Mouse (Mus musculus): ENCODE measurements at regions not wholly inside any gene's neighbourhood (a gene's known extent, or its start where the extent isn't known, plus 50 kb on each side); places are given as distances from the start of the nearest gene placed in this dataset.
A peak's percentile ranks its signal among the peaks of the same experiment; 100 is the strongest.

DNA sequence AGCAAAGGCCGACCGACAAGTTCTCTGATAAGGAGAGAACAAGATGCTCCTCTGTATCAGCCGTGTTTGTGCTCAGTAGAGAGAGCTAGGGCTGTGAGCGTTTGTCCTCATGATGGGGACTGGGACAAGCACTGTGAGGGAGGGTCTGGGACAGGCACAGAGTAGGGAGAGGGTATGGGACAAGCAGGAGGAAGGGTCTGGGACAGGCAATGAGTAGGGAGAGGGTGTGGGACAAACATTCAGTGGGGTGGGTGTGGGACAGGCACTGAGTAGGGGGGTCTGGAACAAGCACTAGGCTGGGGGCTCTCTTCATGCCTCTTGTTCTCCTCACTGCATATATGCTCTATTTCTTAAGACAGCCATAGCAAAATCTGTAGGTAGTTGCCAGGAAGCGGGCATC is 70.2 kb upstream of the Plcl2 start:
- DNase-seq (ENCODE audit: low spot score in 2 of 2) = no peak

DNA sequence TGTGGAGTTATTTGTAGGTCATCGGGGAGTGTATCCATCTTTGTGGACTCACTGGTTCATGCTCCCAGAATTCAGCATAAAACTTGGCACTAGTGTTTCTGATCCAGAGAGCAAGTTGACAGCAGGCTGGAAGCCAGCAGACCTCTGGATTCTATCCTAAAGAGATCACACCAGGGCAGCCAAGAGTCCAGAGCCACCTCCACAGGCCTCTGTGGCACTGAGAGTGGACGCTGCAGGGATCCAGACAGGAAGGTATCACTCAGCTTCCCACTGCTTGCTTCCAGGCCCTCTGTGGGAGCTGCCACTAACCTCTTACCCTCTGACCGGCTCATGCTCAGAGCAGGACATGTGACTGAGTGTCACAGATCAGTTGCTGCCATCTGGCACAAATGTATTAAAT is 69.8 kb upstream of the Plcl2 start:
- no peak for DNase-seq (ENCODE audit: low spot score in 2 of 2)

DNA sequence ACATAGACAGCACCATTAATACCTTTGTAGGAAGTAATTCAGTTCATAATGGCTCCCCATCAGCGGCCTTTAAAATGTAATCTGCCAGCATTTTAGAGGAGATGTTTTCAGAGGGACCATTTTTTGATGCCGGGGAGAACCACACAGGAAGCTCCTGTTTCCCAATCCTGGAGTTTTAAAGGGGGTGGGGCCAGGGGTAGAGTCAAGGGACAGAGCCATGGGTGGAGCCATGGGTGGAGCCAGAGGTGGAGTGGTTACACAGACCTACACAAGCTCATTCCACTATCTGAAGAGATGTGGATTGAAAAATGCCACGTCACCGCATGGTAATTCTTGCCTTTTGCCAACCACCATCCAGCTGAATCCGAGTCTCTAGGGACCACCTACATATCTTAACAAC is 67.1 kb upstream of the Plcl2 start:
- DNase-seq (ENCODE audit: low spot score in 2 of 2) = no peak

- DNase-seq (ENCODE audit: low spot score in 2 of 2) = no peak
Observed at GRCm38 (mm10) chr17:50442905-50443304, 66.3 kb upstream of the Plcl2 start.

DNA sequence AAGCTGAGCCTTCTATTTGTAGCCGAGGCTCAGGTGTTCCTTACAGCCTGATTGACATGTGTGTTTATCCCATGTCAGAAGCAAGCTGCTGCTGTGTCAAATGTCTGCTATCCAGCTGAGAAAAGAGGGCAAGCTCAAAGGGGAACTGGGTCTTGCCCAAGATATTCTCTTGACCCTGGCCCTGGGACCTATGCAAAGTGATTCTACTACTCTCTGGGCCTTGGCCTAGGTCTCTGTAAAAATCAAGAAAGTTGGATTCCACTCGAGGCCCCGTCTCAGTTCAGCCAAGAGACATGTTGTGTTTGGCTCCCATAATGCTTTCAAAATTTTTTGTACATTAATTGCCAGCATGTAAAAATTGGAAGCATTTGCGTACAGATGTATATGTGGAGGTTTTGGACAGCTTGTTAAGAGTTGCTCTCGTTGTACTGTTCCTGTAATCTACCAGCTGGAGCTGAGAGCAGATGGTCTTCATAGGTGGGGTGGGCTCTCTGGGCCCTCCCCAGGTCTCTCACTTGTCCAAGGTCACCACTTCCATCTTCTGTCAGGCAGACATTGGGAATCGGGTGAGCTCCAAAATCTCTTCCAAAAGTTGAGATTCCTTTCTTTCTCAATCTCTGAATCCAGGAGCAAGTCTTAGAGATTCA is 65.7 kb upstream of the Plcl2 start:
- no peak for DNase-seq (ENCODE audit: low spot score in 2 of 2)

DNA sequence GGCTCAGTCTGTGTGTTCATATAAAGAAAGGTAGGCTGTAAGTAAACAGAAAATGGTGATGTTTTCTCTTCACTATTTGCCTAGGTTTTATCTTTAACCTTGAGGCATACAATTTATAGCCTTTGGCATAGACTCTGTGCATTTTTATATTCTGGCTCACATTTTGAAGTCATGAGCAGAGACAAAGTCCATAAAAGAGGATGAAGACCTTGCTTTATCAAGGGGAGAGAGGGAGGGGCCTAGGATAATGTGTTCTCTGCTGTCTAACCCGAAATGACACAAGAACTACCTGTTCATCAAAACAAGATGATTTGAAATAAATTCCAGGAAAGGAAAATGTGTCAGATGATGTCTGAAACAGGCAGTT is 65.2 kb upstream of the Plcl2 start:
- DNase-seq (ENCODE audit: low spot score in 2 of 2) = no peak

DNA sequence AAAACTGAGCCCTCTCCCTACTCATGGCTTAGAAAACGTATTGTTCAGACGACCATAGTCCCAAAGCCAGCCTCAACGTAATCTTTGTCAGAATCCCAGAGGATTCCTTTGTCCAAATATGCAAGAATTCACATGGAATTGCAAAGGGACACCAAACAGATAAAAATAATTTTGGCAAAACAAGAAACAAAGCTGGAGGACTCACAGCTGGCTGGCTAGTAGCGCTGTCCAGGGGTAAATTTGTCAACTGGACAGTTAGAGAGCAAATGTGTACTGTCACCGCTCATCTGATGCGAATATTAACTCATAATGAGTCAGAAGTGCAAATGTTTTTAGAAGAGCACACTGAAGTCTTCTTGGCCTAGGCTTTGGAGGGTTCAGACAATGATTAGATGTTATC is 60.5 kb upstream of the Plcl2 start:
- no peak for DNase-seq (ENCODE audit: low spot score in 2 of 2)

DNA sequence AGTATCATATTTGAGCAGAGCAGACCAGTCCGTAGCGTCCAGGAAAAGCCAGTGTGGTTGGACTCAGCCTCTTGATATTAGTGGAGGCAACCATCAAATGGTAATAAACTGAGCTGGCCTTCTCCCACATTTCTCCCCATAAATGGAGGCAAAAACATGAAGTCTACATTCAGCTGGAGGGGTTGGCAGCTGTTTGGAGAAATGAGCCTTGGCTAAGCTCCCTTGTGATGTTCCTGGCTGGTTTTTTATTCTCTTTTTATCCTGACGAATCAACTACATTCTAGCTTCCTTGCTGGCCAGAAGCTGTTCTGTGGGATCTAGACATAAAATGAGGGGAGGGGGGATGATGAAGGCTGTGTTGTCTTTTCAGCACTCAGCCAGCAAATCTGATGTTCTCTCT is 57.6 kb upstream of the Plcl2 start:
- no peak for DNase-seq (ENCODE audit: low spot score in 2 of 2)

- no peak for DNase-seq (ENCODE audit: low spot score in 2 of 2)
Observed at GRCm38 (mm10) chr17:50453524-50453923, 55.7 kb upstream of the Plcl2 start.

GRCm38 (mm10) chr17:50453956-50454355 is 55.2 kb upstream of the Plcl2 start:
- DNase-seq (ENCODE audit: low spot score in 2 of 2) = no peak

- no peak for DNase-seq (ENCODE audit: low spot score in 2 of 2)
Observed at GRCm38 (mm10) chr17:50454917-50455316, 54.3 kb upstream of the Plcl2 start.

GRCm38 (mm10) chr17:50455719-50456118 is 53.5 kb upstream of the Plcl2 start:
- peak; percentile 29 to 38 for DNase-seq (ENCODE audit: low spot score in 2 of 2)

DNA sequence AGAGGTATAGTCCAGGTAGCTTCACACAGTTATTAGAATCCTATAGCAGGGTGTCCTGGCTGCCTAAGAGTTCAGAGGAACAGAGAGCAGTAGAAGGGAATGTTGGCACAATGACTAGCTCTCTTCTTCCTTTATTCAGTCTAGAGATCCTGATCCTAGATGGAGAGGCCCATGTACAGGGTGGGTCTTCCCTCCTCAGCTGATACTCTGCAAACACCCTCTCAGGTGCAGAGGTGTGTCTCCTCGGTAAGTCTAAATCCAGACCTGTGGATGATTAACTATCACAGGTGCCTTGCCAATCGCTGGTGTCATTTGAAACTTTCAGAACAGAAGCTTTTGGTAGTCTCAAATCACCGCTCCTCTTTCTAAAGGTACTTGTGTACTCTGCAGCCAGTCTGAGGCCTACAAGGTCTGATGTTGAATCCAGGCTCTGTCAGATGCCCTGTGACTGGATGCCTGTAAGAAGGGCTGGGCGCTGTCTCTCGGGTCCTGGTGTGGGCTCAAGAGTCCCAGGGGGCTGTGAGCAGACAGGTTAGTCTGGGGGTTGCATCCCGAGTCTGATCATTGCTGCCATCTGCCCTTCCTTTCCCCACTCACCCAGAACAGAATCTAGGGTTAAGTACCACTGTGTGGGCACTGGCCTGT is 52.0 kb upstream of the Plcl2 start:
- no peak for DNase-seq (ENCODE audit: low spot score in 2 of 2)

- DNase-seq (ENCODE audit: low spot score in 2 of 2) = no peak
Observed at GRCm38 (mm10) chr17:50458232-50458631, 51.0 kb upstream of the Plcl2 start.
